Mouse (Mus musculus) G1E (cell line): ENCODE data around the gene Rbm44. TPM values are rescaled to one million over a fixed set of nuclear protein-coding genes. Genes with fewer than 3 reads are reported as not detected.

Experiments used
- ATAC-seq: 2 replicates; pipeline ENCODE4 v1.8.0; 2016; ENCODE audit warnings: mild to moderate bottlenecking; ENCODE audit not compliant: insufficient number of reproducible peaks, poor library complexity, low FRiP score, severe bottlenecking; ENCODE audit errors: extremely low read depth
- DNase-seq: peaks from one replicate; pipeline ENCODE4 v3.0.0; 2012; ENCODE audit warnings: low spot score
- H3K27me3 ChIP-seq: 2 replicates; pipeline ENCODE4 v1.6.1; 2012; ENCODE audit warnings: mild to moderate bottlenecking, low read length, inconsistent platforms; ENCODE audit not compliant: insufficient read depth
- H3K36me3 ChIP-seq: replicated peaks from 2 replicates; pipeline ENCODE3; 2012; ENCODE audit warnings: mild to moderate bottlenecking, inconsistent platforms
- H3K4me1 ChIP-seq: 2 replicates; pipeline ENCODE4 v1.6.1; 2012; ENCODE audit warnings: low read depth, low read length, inconsistent platforms, mixed read lengths; ENCODE audit not compliant: insufficient read depth
- H3K4me3 ChIP-seq: 2 replicates; pipeline ENCODE4 v1.5.1; 2012; ENCODE audit warnings: low read depth, mild to moderate bottlenecking, inconsistent platforms, low read length, moderate library complexity, mixed read lengths
- H3K9me3 ChIP-seq: replicated peaks from 2 replicates; pipeline ENCODE4 v1.6.1; 2012; ENCODE audit warnings: inconsistent platforms
- CTCF ChIP-seq: IDR thresholded peaks from 2 replicates; pipeline ENCODE4 v1.5.1; 2012; ENCODE audit warnings: low read depth, low read length, inconsistent platforms, mixed read lengths
- GATA1 ChIP-seq: IDR thresholded peaks from 2 replicates; pipeline ENCODE4 v1.6.1; 2012; ENCODE audit warnings: borderline replicate concordance, low read length, inconsistent platforms, mixed read lengths
- GATA2 ChIP-seq: IDR thresholded peaks from 2 replicates; pipeline ENCODE4 v1.6.1; 2012; ENCODE audit warnings: low read depth, low read length, inconsistent platforms, borderline replicate concordance
- POLR2AphosphoS5 ChIP-seq: IDR thresholded peaks from 2 replicates; pipeline ENCODE4 v1.6.1; 2012; ENCODE audit warnings: low read depth, low read length, inconsistent platforms; ENCODE audit not compliant: insufficient replicate concordance
- TAL1 ChIP-seq: conservative IDR thresholded peaks from 2 replicates; pipeline ENCODE4 v1.6.1; 2012; ENCODE audit warnings: low read depth, low read length, inconsistent platforms, mixed read lengths
- polyA plus RNA-seq: library from polyadenylated mRNA; stranded (reverse); fragments of >175 nt; gene quantifications from 2 replicates; pipeline ENCODE4 v1.2.3, GENCODE M21; 2012
- total RNA-seq, 2 experiments: library from RNA; stranded (forward) in 1 of 2; stranded (reverse) in 1 of 2; fragments of 200-1000 nt in 1 of 2; fragments of >200 nt in 1 of 2; fragmentation: Nextera tagmentation in 1 of 2; gene quantifications; 2 replicates each; pipeline ENCODE4 v1.2.3; 2014 to 2017

Rbm44 gene
- not detected in 2 replicates for total RNA-seq (2014; fragmentation: Nextera tagmentation)
- total RNA-seq (2017): 0.23 and 0.27 TPM in 2 replicates
- polyA plus RNA-seq: not detected in 2 replicates

DNA sequence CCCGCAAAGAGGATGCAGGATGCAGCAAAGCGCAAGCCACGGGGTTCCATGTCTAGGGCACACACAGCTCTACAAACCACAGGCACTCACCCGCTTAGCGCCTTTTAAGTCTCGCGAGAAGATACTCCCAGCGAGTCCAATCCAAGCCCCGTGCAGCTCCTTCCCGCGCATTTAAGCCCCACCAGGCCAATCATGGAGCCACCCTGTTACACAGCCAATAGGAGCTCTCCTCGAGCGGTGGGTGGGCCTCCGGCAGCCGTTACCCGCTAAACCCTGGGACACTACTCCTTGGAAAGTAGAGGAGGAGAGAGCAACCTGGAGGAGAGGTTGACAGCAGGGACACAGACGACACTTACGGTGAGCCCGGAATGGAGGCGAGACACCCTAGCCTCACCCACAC is at the start of gene Rbm44:
Rbm44 (plus strand) TSS at position 277 of the 400 bp plus-strand sequence.
- DNase-seq (no peak), ATAC-seq (no peak)
- H3K27me3 ChIP-seq: no peaks in the 10 kb centered on the region
- H3K4me3 ChIP-seq: no peak within 1 kb of the TSS
- H3K36me3 ChIP-seq: no peaks in the 10 kb centered on the region
- H3K9me3 ChIP-seq: peaks cover 8% of the 10 kb centered on the region
- H3K4me1 ChIP-seq: no peaks in the 10 kb centered on the region
- TF ChIP-seq TAL1: no peak
- TF ChIP-seq GATA2: no peak
- no peak for TF ChIP-seq GATA1
- TF ChIP-seq POLR2AphosphoS5: no peak

DNA sequence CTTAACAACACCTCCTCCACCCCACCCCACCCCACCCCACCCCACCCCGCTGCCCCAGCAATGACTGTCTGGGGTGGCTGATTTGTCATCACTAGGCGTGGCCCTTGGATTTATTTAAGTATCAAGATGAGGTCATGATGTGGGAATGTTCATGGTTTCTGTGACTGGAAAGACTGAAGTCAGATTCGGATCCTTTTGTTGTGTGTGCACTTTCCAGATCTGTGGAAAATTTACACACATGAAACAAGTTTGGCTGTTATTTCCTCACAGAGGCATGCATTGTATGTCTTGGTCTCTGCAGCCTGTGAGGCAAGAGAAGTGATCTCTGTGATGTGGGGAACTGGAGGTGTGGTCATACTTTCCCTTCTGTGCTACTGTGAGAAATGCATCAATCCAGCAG is 49.6 kb upstream of the Rbm44 start:
- Histone ChIP-seq H3K4me3 (no peak overlapping the region), H3K4me1 (no peaks in the 10 kb centered on the region)
- no peak for ATAC-seq

GRCm38 (mm10) chr1:91095853-91096252 is 49.0 kb upstream of the Rbm44 start:
- peaks cover 80% of the 10 kb centered on the region for H3K9me3 ChIP-seq
- H3K4me1 ChIP-seq: no peaks in the 10 kb centered on the region
- no peaks in the 10 kb centered on the region for H3K36me3 ChIP-seq
- no peak for DNase-seq
- no peaks in the 10 kb centered on the region for H3K27me3 ChIP-seq
- ATAC-seq: no peak
- TF ChIP-seq POLR2AphosphoS5: no peak
- TF ChIP-seq CTCF: no peak
- TF ChIP-seq TAL1: no peak
- no peak for TF ChIP-seq GATA2
- no peak for TF ChIP-seq GATA1
- H3K4me3 ChIP-seq: no peak overlapping the region

More for the DNA sequence above, 49.6 kb upstream of the Rbm44 start:
- Histone ChIP-seq H3K27me3 (no peaks in the 10 kb centered on the region), H3K36me3 (no peaks in the 10 kb centered on the region), H3K9me3 (peaks cover 82% of the 10 kb centered on the region)
- TF ChIP-seq TAL1 (no peak), GATA2 (no peak), POLR2AphosphoS5 (no peak)
- no peak for DNase-seq

DNA sequence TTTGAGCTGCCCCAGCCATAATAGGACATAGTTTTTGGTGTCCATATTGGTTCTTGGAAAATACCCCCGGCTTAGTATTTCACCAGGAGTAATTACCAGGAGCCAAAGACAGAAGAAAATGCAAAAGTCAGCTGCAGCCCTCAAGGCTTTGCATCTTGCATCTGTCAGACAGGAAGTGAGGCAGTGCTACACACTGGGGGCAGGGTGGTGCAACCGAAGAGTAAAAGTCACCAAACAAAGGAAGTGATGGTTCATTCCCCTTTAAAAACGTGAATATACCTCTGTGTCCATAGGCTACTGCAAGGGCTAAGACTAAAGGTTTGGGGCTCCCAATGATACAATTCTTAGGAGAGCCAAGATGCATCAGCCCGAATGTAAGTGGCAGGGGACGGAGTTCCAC is 48.4 kb upstream of the Rbm44 start:
- Histone ChIP-seq H3K9me3 (peaks cover 82% of the 10 kb centered on the region), H3K4me1 (no peaks in the 10 kb centered on the region), H3K4me3 (no peak overlapping the region), H3K36me3 (no peaks in the 10 kb centered on the region), H3K27me3 (no peaks in the 10 kb centered on the region)
- ATAC-seq (no peak), DNase-seq (no peak)
- no peak for TF ChIP-seq GATA2
- no peak for TF ChIP-seq GATA1
- no peak for TF ChIP-seq CTCF
- TF ChIP-seq TAL1: no peak
- no peak for TF ChIP-seq POLR2AphosphoS5

- DNase-seq (no peak), ATAC-seq (no peak)
- H3K36me3 ChIP-seq: no peaks in the 10 kb centered on the region
- H3K27me3 ChIP-seq: no peaks in the 10 kb centered on the region
- no peaks in the 10 kb centered on the region for H3K4me1 ChIP-seq
- no peak overlapping the region for H3K4me3 ChIP-seq
- no peak for TF ChIP-seq GATA1
- TF ChIP-seq CTCF: no peak
- no peak for TF ChIP-seq TAL1
- no peak for TF ChIP-seq GATA2
- no peak for TF ChIP-seq POLR2AphosphoS5
- H3K9me3 ChIP-seq: peaks cover 81% of the 10 kb centered on the region
Measured at GRCm38 (mm10) chr1:91097283-91097834, 47.5 kb upstream of the Rbm44 start.

DNA sequence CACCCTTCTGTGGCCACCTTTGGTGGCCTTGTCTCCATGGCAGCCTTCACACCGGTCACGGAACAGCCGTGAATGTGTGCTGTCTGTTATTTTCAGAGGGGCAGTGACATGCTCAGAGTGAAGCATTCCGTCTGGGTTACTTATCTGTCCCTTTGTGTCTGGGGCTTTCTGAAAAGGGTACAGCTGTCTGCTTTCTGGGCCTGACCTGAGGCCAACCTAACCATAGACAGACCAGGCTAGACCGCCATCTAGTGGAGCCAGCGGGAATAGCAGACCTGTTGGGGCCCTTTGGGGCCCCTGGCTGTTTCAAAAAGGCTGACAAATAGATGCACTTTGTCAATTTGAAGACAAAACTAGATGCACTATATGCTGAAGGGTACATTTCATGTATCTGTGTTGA is 46.0 kb upstream of the Rbm44 start:
- ATAC-seq: no peak

More for the DNA sequence above, 46.0 kb upstream of the Rbm44 start:
- Histone ChIP-seq H3K9me3 (peaks cover 80% of the 10 kb centered on the region), H3K4me3 (no peak overlapping the region), H3K36me3 (no peaks in the 10 kb centered on the region), H3K27me3 (no peaks in the 10 kb centered on the region), H3K4me1 (no peaks in the 10 kb centered on the region)
- no peak for DNase-seq
- TF ChIP-seq POLR2AphosphoS5 (no peak), GATA2 (no peak), TAL1 (no peak), CTCF (no peak), GATA1 (no peak)
